Mouse (Mus musculus) neural tube, embryonic 10.5 days (tissue): Measurements from ENCODE around the gene Dusp10.

Experiments
- DNase-seq: peaks from one replicate; pipeline ENCODE4 v3.0.0-alpha.2; 2017; ENCODE audit warnings: low spot score; ENCODE audit errors: extremely low spot score

Dusp10 gene

GRCm38 (mm10) chr1:184053711-184054110, 40.6 kb downstream of the Dusp10 start:
- DNase-seq = no peak

- no peak for DNase-seq
Measured at GRCm38 (mm10) chr1:184054176-184054575, 41.1 kb downstream of the Dusp10 start.

GRCm38 (mm10) chr1:184058206-184058605, 45.1 kb downstream of the Dusp10 start:
- DNase-seq = no peak

- no peak for DNase-seq
Measured at GRCm38 (mm10) chr1:184059814-184060213, 46.7 kb downstream of the Dusp10 start.

GRCm38 (mm10) chr1:184060381-184060780, 47.3 kb downstream of the Dusp10 start:
- DNase-seq = no peak

- no peak for DNase-seq
Measured at GRCm38 (mm10) chr1:184060828-184061734, 48.0 kb downstream of the Dusp10 start.

- no peak for DNase-seq
Measured at GRCm38 (mm10) chr1:184061901-184062300, 48.8 kb downstream of the Dusp10 start.

- DNase-seq = no peak
Measured at GRCm38 (mm10) chr1:184064306-184064705, 51.2 kb downstream of the Dusp10 start.

GRCm38 (mm10) chr1:184065589-184066361, 52.7 kb downstream of the Dusp10 start:
- DNase-seq = no peak

GRCm38 (mm10) chr1:184066460-184067287, 53.6 kb downstream of the Dusp10 start:
- no peak for DNase-seq

- no peak for DNase-seq
Measured at GRCm38 (mm10) chr1:184067704-184068558, 54.8 kb downstream of the Dusp10 start.

GRCm38 (mm10) chr1:184068971-184069370, 55.9 kb downstream of the Dusp10 start:
- no peak for DNase-seq

- DNase-seq = no peak
Measured at GRCm38 (mm10) chr1:184076065-184076464, 63.0 kb downstream of the Dusp10 start.

GRCm38 (mm10) chr1:184076756-184077155, 63.7 kb downstream of the Dusp10 start:
- no peak for DNase-seq

- DNase-seq = no peak
Measured at GRCm38 (mm10) chr1:184079304-184079703, 66.2 kb downstream of the Dusp10 start.

- no peak for DNase-seq
Measured at GRCm38 (mm10) chr1:184082661-184083060, 69.6 kb downstream of the Dusp10 start.

- DNase-seq = no peak
Measured at GRCm38 (mm10) chr1:184083166-184083565, 70.1 kb downstream of the Dusp10 start.

- no peak for DNase-seq
Measured at GRCm38 (mm10) chr1:184084961-184085360, 71.9 kb downstream of the Dusp10 start.

GRCm38 (mm10) chr1:184090515-184090914, 77.4 kb downstream of the Dusp10 start:
- DNase-seq = no peak

- no peak for DNase-seq
Measured at GRCm38 (mm10) chr1:184094914-184095313, 81.8 kb downstream of the Dusp10 start.
